Comparison of ENCODE assay signal across 7 mouse cellular contexts in genomic region chr1:106629931-106630682, GRCm38 (mm10).
DNase-seq lines count a peak whose midpoint lies in the region; ATAC-seq lines count a peak whose summit lies in the region.

No protein-coding gene starts in this region.

- H3K27ac ChIP-seq in embryonic facial prominence, embryonic 11.5 days (replicated peaks; ENCODE audit: low read depth, low read length) = peak overlapping the region; percentile 31; the same call in 1 of the 2 replicates
- peak overlapping the region; percentile 68 for H3K27ac ChIP-seq in heart, embryonic 11.5 days (ENCODE audit: low read depth, low read length)
- peak overlapping the region; percentile 67 for H3K27ac ChIP-seq in midbrain, embryonic 10.5 days (replicated peaks)

- peaks cover 7% of the 10 kb centered on the region; the same call in 1 of the 2 replicates for H3K4me1 ChIP-seq in embryonic facial prominence, embryonic 11.5 days (ENCODE audit: control insufficient read depth, insufficient read depth, low read length)
- peaks cover 27% of the 10 kb centered on the region for H3K4me1 ChIP-seq in heart, embryonic 11.5 days (ENCODE audit: control insufficient read depth, insufficient read depth, low read length)
- peaks cover 35% of the 10 kb centered on the region for H3K4me1 ChIP-seq in midbrain, embryonic 10.5 days

- no peak overlapping the region; the same call in 1 of the 2 replicates for H3K4me2 ChIP-seq in embryonic facial prominence, embryonic 11.5 days (ENCODE audit: low read depth, low read length)
- H3K4me2 ChIP-seq in heart, embryonic 11.5 days = peak overlapping the region; percentile 16; the same call in 1 of the 2 replicates

- H3K27me3 ChIP-seq in embryonic facial prominence, embryonic 11.5 days (ENCODE audit: control insufficient read depth, insufficient read depth, low read length) = no peaks in the 10 kb centered on the region
- H3K27me3 ChIP-seq in heart, embryonic 11.5 days (ENCODE audit: control insufficient read depth, insufficient read depth, low read length) = no peaks in the 10 kb centered on the region
- H3K27me3 ChIP-seq in midbrain, embryonic 10.5 days (ENCODE audit: low read depth, poor library complexity, severe bottlenecking) = no peaks in the 10 kb centered on the region

- ATAC-seq in embryonic facial prominence, embryonic 11.5 days (replicated peaks; ENCODE audit: insufficient number of reproducible peaks, low FRiP score, low TSS enrichment, low read depth) = peak; percentile 54; the same call in 1 of the 2 replicates
- no peak for ATAC-seq in heart, embryonic 11.5 days (replicated peaks; ENCODE audit: insufficient number of reproducible peaks, low FRiP score, low TSS enrichment)
- ATAC-seq in inflammation-experienced regulatory T-cells, adult 6 months = no peak

- H3K36me3 ChIP-seq in embryonic facial prominence, embryonic 11.5 days (replicated peaks; ENCODE audit: control insufficient read depth, insufficient read depth, low read depth, low read length) = no peaks in the 10 kb centered on the region
- no peaks in the 10 kb centered on the region for H3K36me3 ChIP-seq in heart, embryonic 11.5 days (ENCODE audit: control insufficient read depth, insufficient read depth, low read length)
- H3K36me3 ChIP-seq in midbrain, embryonic 10.5 days = no peaks in the 10 kb centered on the region

- peak; percentile 17 for DNase-seq in ZHBTc4 (ENCODE audit: low read depth, low spot score)
- DNase-seq in embryonic facial prominence, embryonic 11.5 days (ENCODE audit: low spot score) = peak; percentile 63
- DNase-seq in kidney, adult 8-10 months = peak; percentile 82 to 91
- peak; percentile 40 for DNase-seq in midbrain, embryonic 10.5 days (ENCODE audit: low spot score)
- no peak for DNase-seq in cerebellum, adult 18-20 months

- no peak overlapping the region for H3K9ac ChIP-seq in embryonic facial prominence, embryonic 11.5 days (replicated peaks; ENCODE audit: low read length)
- no peak overlapping the region for H3K9ac ChIP-seq in heart, embryonic 11.5 days (ENCODE audit: low read depth, low read length)

- no peaks in the 10 kb centered on the region for H3K9me3 ChIP-seq in embryonic facial prominence, embryonic 11.5 days (replicated peaks; ENCODE audit: control insufficient read depth, low read length)
- no peaks in the 10 kb centered on the region for H3K9me3 ChIP-seq in heart, embryonic 11.5 days (replicated peaks; ENCODE audit: control insufficient read depth, low read length)
- no peaks in the 10 kb centered on the region for H3K9me3 ChIP-seq in midbrain, embryonic 10.5 days (replicated peaks)

- WGBS in embryonic facial prominence, embryonic 11.5 days = 12% methylated on average over 4 of the region's 4 CpGs
- WGBS in heart, embryonic 11.5 days (ENCODE audit: insufficient replicate concordance) = 6% methylated on average over 4 of the region's 4 CpGs
- WGBS in midbrain, embryonic 10.5 days = 25% methylated on average over 4 of the region's 4 CpGs

- H3K4me3 ChIP-seq in embryonic facial prominence, embryonic 11.5 days (ENCODE audit: low read depth, low read length) = no peak overlapping the region
- H3K4me3 ChIP-seq in heart, embryonic 11.5 days (ENCODE audit: low read depth, low read length) = no peak overlapping the region
- H3K4me3 ChIP-seq in midbrain, embryonic 10.5 days = peak overlapping the region; percentile 18; the same call in 1 of the 2 replicates

Comparison
In these comparisons a context has a peak if more than half of its experiments do, and no peak if none do; other contexts are left out.
1. DNase-seq: peak in ZHBTc4 (single experiment), embryonic facial prominence, embryonic 11.5 days (single experiment), kidney, adult 8-10 months (2 of 2) and midbrain, embryonic 10.5 days (single experiment); none in cerebellum, adult 18-20 months (0 of 2).
2. Peak in every context shown above with its lines, with median percentiles within 50 percentile points of each other: H3K27ac ChIP-seq.